Mouse (Mus musculus) layer of hippocampus, adult 9-11 months (tissue): ENCODE results near the gene Taar5.

ENCODE experiments used
- DNase-seq: peaks from one replicate; pipeline ENCODE4 v3.0.0; 2022

Taar5 gene

GRCm38 (mm10) chr10:23970656-23971165 is at the start of gene Taar5:
TSS of gene Taar5 (plus strand) at chr10:23970706.
- DNase-seq: no peak

GRCm38 (mm10) chr10:23922468-23922867 is 48.0 kb upstream of the Taar5 start:
- DNase-seq: no peak

GRCm38 (mm10) chr10:23923941-23924340 is 46.6 kb upstream of the Taar5 start:
- DNase-seq: no peak

- DNase-seq: no peak
Measured at GRCm38 (mm10) chr10:23937613-23938012, 32.9 kb upstream of the Taar5 start.

- no peak for DNase-seq
Measured at GRCm38 (mm10) chr10:23938312-23938711, 32.2 kb upstream of the Taar5 start, which contains the start of gene Taar2. TSS of gene Taar2 (plus strand) at chr10:23938572.

- DNase-seq: no peak
Measured at GRCm38 (mm10) chr10:23942465-23942864, 28.0 kb upstream of the Taar5 start.

- DNase-seq: no peak
Measured at GRCm38 (mm10) chr10:23948026-23948425, 22.5 kb upstream of the Taar5 start.

GRCm38 (mm10) chr10:23949508-23950005 is 20.9 kb upstream of the Taar5 start, which contains the start of gene Taar3:
TSS of gene Taar3 (plus strand) at chr10:23949558.
- DNase-seq: no peak

GRCm38 (mm10) chr10:23951714-23952113 is 18.8 kb upstream of the Taar5 start:
- DNase-seq: no peak

- no peak for DNase-seq
Measured at GRCm38 (mm10) chr10:23959071-23959470, 11.4 kb upstream of the Taar5 start.

GRCm38 (mm10) chr10:23960444-23960915 is 10.0 kb upstream of the Taar5 start, which contains the start of gene Taar4:
TSS of gene Taar4 (plus strand) at chr10:23960494.
- no peak for DNase-seq

- DNase-seq: no peak
Measured at GRCm38 (mm10) chr10:23963444-23963843, 7.1 kb upstream of the Taar5 start.

- no peak for DNase-seq
Measured at GRCm38 (mm10) chr10:23964921-23965610, 5.4 kb upstream of the Taar5 start.

- no peak for DNase-seq
Measured at GRCm38 (mm10) chr10:23971256-23971655, 750 bp downstream of the Taar5 start.

GRCm38 (mm10) chr10:23977958-23978357 is 7.5 kb downstream of the Taar5 start:
- no peak for DNase-seq

GRCm38 (mm10) chr10:23978901-23979705 is 8.6 kb downstream of the Taar5 start:
- peak; percentile 65 for DNase-seq

GRCm38 (mm10) chr10:23985546-23985945 is 15.0 kb downstream of the Taar5 start, which contains the start of gene Taar6:
TSS of gene Taar6 (minus strand) at chr10:23985646.
- no peak for DNase-seq

GRCm38 (mm10) chr10:23986419-23986818 is 15.9 kb downstream of the Taar5 start:
- DNase-seq: no peak

GRCm38 (mm10) chr10:23993381-23993780 is 22.9 kb downstream of the Taar5 start, which contains the start of gene Taar7a:
TSS of gene Taar7a (minus strand) at chr10:23993481.
- no peak for DNase-seq

- no peak for DNase-seq
Measured at GRCm38 (mm10) chr10:23999639-24000038, 29.1 kb downstream of the Taar5 start, which contains the start of gene Taar7b. TSS of gene Taar7b (plus strand) at chr10:23999939.

- DNase-seq: no peak
Measured at GRCm38 (mm10) chr10:24006442-24006841, 35.9 kb downstream of the Taar5 start.

- DNase-seq: no peak
Measured at GRCm38 (mm10) chr10:24007034-24007433, 36.5 kb downstream of the Taar5 start.

GRCm38 (mm10) chr10:24008143-24008542 is 37.6 kb downstream of the Taar5 start:
- no peak for DNase-seq
